Mouse (Mus musculus) embryonic stem cell, embryonic (primary cell): ENCODE results near the gene Ilkap.

Source experiments
- CTCF ChIA-PET, 4 experiments: fragments of 300-600 bp in 2 of 4; fragments of 350-600 bp in 2 of 4; sonication (Branson Sonifier 250); formaldehyde crosslinking; loops; one replicate each; lab custom pipeline; 2022; ENCODE audit warnings: inconsistent platforms in 2 of 4; lab: Charles Lee
- POLR2A ChIA-PET, 4 experiments: fragments of 300-600 bp in 2 of 4; fragments of 350-600 bp in 2 of 4; sonication (Branson Sonifier 250); formaldehyde crosslinking; loops; one replicate each; lab custom pipeline; 2022; ENCODE audit warnings: antibody characterized with exemption in 4 of 4, inconsistent platforms in 1 of 4; lab: Charles Lee

Ilkap gene

GRCm38 (mm10) chr1:91380453-91381090, 18.0 kb downstream of the Ilkap start:
- ChIA-PET CTCF (interaction anchor here in 2 of 4 experiments (0.6 to 1.7 kb wide), 6 partner anchors 14 to 407 kb away, joined by 3 to 7 read pairs (median 4); partner anchors contain the start of gene Erfe (in 2 of the 2)), POLR2A (interaction anchor here in 2 of 4 experiments (2.5 to 4.6 kb wide), 3 partner anchors 10 to 15 kb away, joined by 5 to 22 read pairs (median 8); partner anchors contain the start of gene Erfe (in 2 of the 2))

- CTCF ChIA-PET, result interaction anchor here in 1 of 4 experiments (1.2 kb wide), 1 partner anchor 27 kb away, joined by 4 read pairs; no protein-coding TSS in a partner anchor
- POLR2A ChIA-PET, result interaction anchor here in 2 of 4 experiments (0.6 to 4.9 kb wide), 7 partner anchors 8 to 1955 kb away, joined by 3 to 22 read pairs (median 3); partner anchors contain the start of gene Ube2f (in 1 of the 2)
Observed at GRCm38 (mm10) chr1:91373414-91373835, 25.2 kb downstream of the Ilkap start.

- ChIA-PET POLR2A (interaction anchor here in 3 of 4 experiments (0.8 to 4.9 kb wide), 6 partner anchors 8 to 70 kb away, joined by 3 to 22 read pairs (median 3); partner anchors contain the start of gene Hes6 (in 1 of the 3)), CTCF (interaction anchor here in 1 of 4 experiments (1.2 to 1.3 kb wide), 2 partner anchors 12 to 13 kb away, joined by 3 to 4 read pairs; no protein-coding TSS in a partner anchor)
Observed at GRCm38 (mm10) chr1:91370055-91370454, 28.6 kb downstream of the Ilkap start.

GRCm38 (mm10) chr1:91369408-91369807, 29.2 kb downstream of the Ilkap start:
- CTCF ChIA-PET, result interaction anchor here in 2 of 4 experiments (0.6 to 1.3 kb wide), 3 partner anchors 12 to 407 kb away, joined by 3 to 4 read pairs (median 3); no protein-coding TSS in a partner anchor
- POLR2A ChIA-PET, result interaction anchor here (0.8 to 4.9 kb wide), 9 partner anchors 8 to 119 kb away, joined by 3 to 22 read pairs (median 4); partner anchors contain the start of genes Hes6 (in 2 of the 4) and Ube2f (in 1 of the 4)

GRCm38 (mm10) chr1:91367295-91367694, 31.3 kb downstream of the Ilkap start:
- CTCF ChIA-PET, result interaction anchor here in 2 of 4 experiments (1.1 to 2.5 kb wide), 5 partner anchors 8 to 394 kb away, joined by 3 to 11 read pairs (median 5); no protein-coding TSS in a partner anchor
- POLR2A ChIA-PET, result interaction anchor here (0.5 to 3.3 kb wide), 20 partner anchors 8 to 410 kb away, joined by 3 to 25 read pairs (median 5); partner anchors contain the start of genes Hes6 (in 2 of the 4), Espnl (in 1 of the 4) and Klhl30 (in 1 of the 4)

- ChIA-PET CTCF (interaction anchor here (0.6 to 2.5 kb wide), 37 partner anchors 9 to 1423 kb away, joined by 3 to 12 read pairs (median 3); partner anchors contain the start of genes Hes6 (in 1 of the 4), Rab17 (in 1 of the 4), Scly (in 1 of the 4) and Ube2f (in 1 of the 4)), POLR2A (interaction anchor here (0.5 to 3.3 kb wide), 41 partner anchors 9 to 411 kb away, joined by 3 to 25 read pairs (median 5); partner anchors contain the start of genes Espnl (in 2 of the 4), Hes6 (in 2 of the 4), Klhl30 (in 2 of the 4) and Ramp1 (in 1 of the 4))
Observed at GRCm38 (mm10) chr1:91366215-91367108, 32.2 kb downstream of the Ilkap start, which contains the start of gene Erfe. Gene Erfe (plus strand): TSS chr1:91366430.

GRCm38 (mm10) chr1:91365816-91366214, 32.8 kb downstream of the Ilkap start:
- CTCF ChIA-PET, result interaction anchor here (0.6 to 2.5 kb wide), 35 partner anchors 9 to 1423 kb away, joined by 3 to 12 read pairs (median 3); partner anchors contain the start of genes Hes6 (in 2 of the 4), Rab17 (in 1 of the 4), Scly (in 1 of the 4) and Ube2f (in 1 of the 4)
- POLR2A ChIA-PET, result interaction anchor here (0.5 to 3.3 kb wide), 32 partner anchors 9 to 313 kb away, joined by 3 to 25 read pairs (median 5); partner anchors contain the start of genes Hes6 (in 2 of the 4), Klhl30 (in 2 of the 4), Espnl (in 1 of the 4) and Ramp1 (in 1 of the 4)

GRCm38 (mm10) chr1:91364822-91365644, 33.6 kb downstream of the Ilkap start:
- ChIA-PET POLR2A (interaction anchor here (0.5 to 3.3 kb wide), 26 partner anchors 8 to 312 kb away, joined by 3 to 25 read pairs (median 5); partner anchors contain the start of genes Espnl (in 1 of the 4), Hes6 (in 1 of the 4), Klhl30 (in 1 of the 4) and Ramp1 (in 1 of the 4)), CTCF (interaction anchor here (0.7 to 2.5 kb wide), 27 partner anchors 9 to 1422 kb away, joined by 3 to 12 read pairs (median 3); partner anchors contain the start of genes Hes6 (in 2 of the 4), Rab17 (in 1 of the 4) and Scly (in 1 of the 4))

- ChIA-PET CTCF (interaction anchor here in 2 of 4 experiments (0.6 to 0.8 kb wide), 2 partner anchors 16 to 17 kb away, joined by 3 read pairs; no protein-coding TSS in a partner anchor), POLR2A (interaction anchor here in 1 of 4 experiments (0.9 kb wide), 1 partner anchor 8 kb away, joined by 3 read pairs; no protein-coding TSS in a partner anchor)
Observed at GRCm38 (mm10) chr1:91362113-91362512, 36.5 kb downstream of the Ilkap start.

- POLR2A ChIA-PET, result interaction anchor here in 1 of 4 experiments (2.1 kb wide), 1 partner anchor 11 kb away, joined by 4 read pairs; no protein-coding TSS in a partner anchor
- CTCF ChIA-PET, result interaction anchor here in 2 of 4 experiments (0.9 to 1.1 kb wide), 2 partner anchors 10 kb away, joined by 3 read pairs; partner anchors contain the start of gene Erfe (in 2 of the 2)
Observed at GRCm38 (mm10) chr1:91356105-91356504, 42.5 kb downstream of the Ilkap start.

- POLR2A ChIA-PET, result interaction anchor here in 1 of 4 experiments (1.8 to 2.5 kb wide), 2 partner anchors 10 to 14 kb away, joined by 6 to 19 read pairs; partner anchors contain the start of gene Erfe
- CTCF ChIA-PET, result interaction anchor here in 1 of 4 experiments (0.6 kb wide), 1 partner anchor 42 kb away, joined by 3 read pairs; no protein-coding TSS in a partner anchor
Observed at GRCm38 (mm10) chr1:91352277-91352676, 46.3 kb downstream of the Ilkap start.

- CTCF ChIA-PET, result interaction anchor here in 2 of 4 experiments (0.6 to 1.5 kb wide), 2 partner anchors 31 to 1513 kb away, joined by 3 read pairs; no protein-coding TSS in a partner anchor
Observed at GRCm38 (mm10) chr1:91351249-91351648, 47.4 kb downstream of the Ilkap start.

GRCm38 (mm10) chr1:91350841-91351240, 47.8 kb downstream of the Ilkap start, which contains the start of gene Klhl30:
Gene Klhl30 (plus strand): TSS chr1:91351016.
- ChIA-PET POLR2A (interaction anchor here in 2 of 4 experiments (0.5 to 2.6 kb wide), 4 partner anchors 15 to 106 kb away, joined by 3 to 13 read pairs (median 6); partner anchors contain the start of genes Erfe (in 2 of the 2) and Hes6 (in 1 of the 2)), CTCF (interaction anchor here in 2 of 4 experiments (0.6 to 1.5 kb wide), 2 partner anchors 31 to 1513 kb away, joined by 3 read pairs; no protein-coding TSS in a partner anchor)

More at GRCm38 (mm10) chr1:91351249-91351648, 47.4 kb downstream of the Ilkap start:
- POLR2A ChIA-PET, result interaction anchor here in 2 of 4 experiments (0.5 to 2.6 kb wide), 4 partner anchors 15 to 107 kb away, joined by 3 to 13 read pairs (median 6); partner anchors contain the start of genes Erfe (in 2 of the 2) and Hes6 (in 1 of the 2)

GRCm38 (mm10) chr1:91346892-91347291, 51.7 kb downstream of the Ilkap start:
- POLR2A ChIA-PET, result interaction anchor here in 3 of 4 experiments (0.6 to 3.2 kb wide), 8 partner anchors 11 to 136 kb away, joined by 3 to 18 read pairs (median 4); partner anchors contain the start of genes Erfe (in 2 of the 3) and Hes6 (in 1 of the 3)

More at GRCm38 (mm10) chr1:91346892-91347291, 51.7 kb downstream of the Ilkap start:
- CTCF ChIA-PET, result interaction anchor here (0.6 to 2.5 kb wide), 29 partner anchors 8 to 417 kb away, joined by 3 to 12 read pairs (median 4); partner anchors contain the start of genes Erfe (in 2 of the 4), Hes6 (in 1 of the 4), Ramp1 (in 1 of the 4) and Ube2f (in 1 of the 4)
